In genomic region chr4:57002751-57003150, GRCm38 (mm10) we compare ENCODE assay signal across 24 mouse cellular contexts. TPM values are rescaled to one million over a fixed set of nuclear protein-coding genes. Genes with fewer than 3 reads are reported as not detected.
DNase-seq lines count a peak whose midpoint lies in the region; ATAC-seq lines count a peak whose summit lies in the region.
"Had no signal": no experiment of that assay in that cellular context is flagged by ENCODE, and none has a peak within 500 bp of the region (broad histone marks: within the 10 kb centered on the region; RNA-seq: fewer than 3 reads in every experiment).

No protein-coding gene starts in this region.

- peak; percentile 34 for DNase-seq in forebrain, embryonic 11.5 days (ENCODE audit: low spot score)
- DNase-seq in embryo, embryonic 11 days: peak; percentile 46
- DNase-seq in neural tube, embryonic 11.5 days (ENCODE audit: low spot score): peak; percentile 55
- DNase-seq: adrenal gland, postnatal 14 days; cerebellum, adult 9-10 months; kidney, postnatal 25 days; liver, postnatal 0 days; lung, postnatal 10 days; thymus, adult 2 months had no signal

- no peak for ATAC-seq in forebrain, embryonic 11.5 days (replicated peaks; ENCODE audit: low FRiP score)
- ATAC-seq in forebrain, embryonic 12.5 days (ENCODE audit: low FRiP score): no peak
- ATAC-seq in hindbrain, embryonic 15.5 days (ENCODE audit: low FRiP score, low read depth): peak; percentile 38; the same call in 1 of the 2 replicates
- ATAC-seq in neural tube, embryonic 11.5 days (ENCODE audit: insufficient read depth, low FRiP score, low TSS enrichment): no peak
- no peak for ATAC-seq in megakaryocyte-erythroid progenitor cell, adult 5-6 weeks (replicated peaks; ENCODE audit: low FRiP score, low TSS enrichment, poor library complexity, severe bottlenecking)
- ATAC-seq in cerebellum, adult (ENCODE audit: insufficient number of reproducible peaks, low FRiP score, low TSS enrichment): no peak
- ATAC-seq: CD4-positive, CD25-positive, alpha-beta regulatory T cell, adult 4 months; forebrain, embryonic 16.5 days; intestine, embryonic 16.5 days; liver, postnatal 0 days; midbrain, embryonic 13.5 days had no signal

- 87% methylated on average over 3 of the region's 3 CpGs for WGBS in forebrain, embryonic 11.5 days
- WGBS in forebrain, embryonic 12.5 days: 88% methylated on average over 3 of the region's 3 CpGs
- WGBS in hindbrain, embryonic 15.5 days: 42% methylated on average over 3 of the region's 3 CpGs
- 49% methylated on average over 3 of the region's 3 CpGs for WGBS in neural tube, embryonic 11.5 days

- no peaks in the 10 kb centered on the region for H3K9me3 ChIP-seq in forebrain, embryonic 11.5 days (ENCODE audit: control insufficient read depth, low read length)
- no peaks in the 10 kb centered on the region for H3K9me3 ChIP-seq in forebrain, embryonic 12.5 days
- no peaks in the 10 kb centered on the region for H3K9me3 ChIP-seq in hindbrain, embryonic 15.5 days
- no peaks in the 10 kb centered on the region for H3K9me3 ChIP-seq in neural tube, embryonic 11.5 days (ENCODE audit: control insufficient read depth, low read length)
- H3K9me3 ChIP-seq: embryonic facial prominence, embryonic 15.5 days; midbrain, embryonic 13.5 days had no signal

- no peak overlapping the region for H3K27ac ChIP-seq in forebrain, embryonic 11.5 days (ENCODE audit: low read depth, low read length)
- no peak overlapping the region for H3K27ac ChIP-seq in forebrain, embryonic 12.5 days
- H3K27ac ChIP-seq in hindbrain, embryonic 15.5 days (replicated peaks): 0 out of 2 replicates have a peak overlapping the region, but pooled peaks have one; percentile 21
- H3K27ac ChIP-seq in neural tube, embryonic 11.5 days (ENCODE audit: low read depth, low read length): no peak overlapping the region
- H3K27ac ChIP-seq: embryonic facial prominence, embryonic 15.5 days; layer of hippocampus, adult 2 months; midbrain, embryonic 13.5 days; stomach, postnatal 0 days had no signal

- H3K4me1 ChIP-seq in forebrain, embryonic 11.5 days (replicated peaks; ENCODE audit: control insufficient read depth, insufficient read depth, low read length): no peaks in the 10 kb centered on the region
- H3K4me1 ChIP-seq in forebrain, embryonic 12.5 days: no peaks in the 10 kb centered on the region
- H3K4me1 ChIP-seq in hindbrain, embryonic 15.5 days (replicated peaks): no peaks in the 10 kb centered on the region
- no peaks in the 10 kb centered on the region for H3K4me1 ChIP-seq in neural tube, embryonic 11.5 days (ENCODE audit: control insufficient read depth, insufficient read depth, low read length)
- H3K4me1 ChIP-seq: midbrain, embryonic 13.5 days had no signal

- H3K4me2 ChIP-seq in forebrain, embryonic 11.5 days (ENCODE audit: low read depth, low read length, severe bottlenecking): no peak overlapping the region
- H3K4me2 ChIP-seq in forebrain, embryonic 12.5 days: no peak overlapping the region
- no peak overlapping the region for H3K4me2 ChIP-seq in hindbrain, embryonic 15.5 days
- no peak overlapping the region for H3K4me2 ChIP-seq in neural tube, embryonic 11.5 days (ENCODE audit: low read depth)
- H3K4me2 ChIP-seq: embryonic facial prominence, embryonic 15.5 days; liver, embryonic 11.5 days; midbrain, embryonic 13.5 days had no signal

- H3K4me3 ChIP-seq in forebrain, embryonic 11.5 days (ENCODE audit: low read depth, low read length): no peak overlapping the region
- H3K4me3 ChIP-seq in forebrain, embryonic 12.5 days (replicated peaks): no peak overlapping the region
- no peak overlapping the region for H3K4me3 ChIP-seq in hindbrain, embryonic 15.5 days
- H3K4me3 ChIP-seq in neural tube, embryonic 11.5 days (ENCODE audit: low read depth, low read length): no peak overlapping the region
- H3K4me3 ChIP-seq: embryonic facial prominence, embryonic 15.5 days; layer of hippocampus, adult 2 months; midbrain, embryonic 13.5 days had no signal

- no peak overlapping the region for H3K9ac ChIP-seq in forebrain, embryonic 11.5 days (ENCODE audit: low read length)
- H3K9ac ChIP-seq in forebrain, embryonic 12.5 days: no peak overlapping the region
- no peak overlapping the region for H3K9ac ChIP-seq in hindbrain, embryonic 15.5 days
- H3K9ac ChIP-seq in neural tube, embryonic 11.5 days (ENCODE audit: low read length): no peak overlapping the region
- H3K9ac ChIP-seq: embryonic facial prominence, embryonic 15.5 days; liver, postnatal 0 days; midbrain, embryonic 13.5 days had no signal

- no peaks in the 10 kb centered on the region for H3K36me3 ChIP-seq in forebrain, embryonic 11.5 days (ENCODE audit: control insufficient read depth, insufficient read depth, low read length)
- no peaks in the 10 kb centered on the region for H3K36me3 ChIP-seq in forebrain, embryonic 12.5 days (replicated peaks)
- no peaks in the 10 kb centered on the region for H3K36me3 ChIP-seq in hindbrain, embryonic 15.5 days
- no peaks in the 10 kb centered on the region for H3K36me3 ChIP-seq in neural tube, embryonic 11.5 days (ENCODE audit: control insufficient read depth, insufficient read depth, low read length)
- H3K36me3 ChIP-seq: embryonic facial prominence, embryonic 15.5 days; midbrain, embryonic 13.5 days had no signal

- H3K27me3 ChIP-seq in forebrain, embryonic 11.5 days (ENCODE audit: control insufficient read depth, insufficient read depth, low read length): no peaks in the 10 kb centered on the region
- H3K27me3 ChIP-seq in forebrain, embryonic 12.5 days: no peaks in the 10 kb centered on the region
- H3K27me3 ChIP-seq in hindbrain, embryonic 15.5 days: no peaks in the 10 kb centered on the region
- H3K27me3 ChIP-seq in neural tube, embryonic 11.5 days (ENCODE audit: control insufficient read depth, insufficient read depth, low read length): no peaks in the 10 kb centered on the region
- H3K27me3 ChIP-seq: embryonic facial prominence, embryonic 15.5 days; midbrain, embryonic 13.5 days had no signal

RNA-seq across cellular contexts. Expression of gene Frrs1l, which starts 12.6 kb away (rescaled TPM):
- 5.3 and 5.4 TPM in 2 replicates for polyA plus RNA-seq in forebrain, embryonic 11.5 days (2014; fragmentation: Nextera tagmentation; extraction: Ambion mirVana)
- 9.7 and 10.2 TPM in 2 replicates for polyA plus RNA-seq in forebrain, embryonic 12.5 days (2016; fragmentation: Nextera tagmentation; extraction: Ambion mirVana)
- polyA plus RNA-seq in hindbrain, embryonic 15.5 days (2015; fragmentation: Nextera tagmentation; extraction: Ambion mirVana): 21.1 and 25.7 TPM in 2 replicates
- polyA plus RNA-seq in neural tube, embryonic 11.5 days (2014; fragmentation: Nextera tagmentation; extraction: Ambion mirVana): 6.1 and 7.2 TPM in 2 replicates
- not detected in 2 replicates for total RNA-seq in megakaryocyte-erythroid progenitor cell, adult 5-6 weeks (2014; fragmentation: Nextera tagmentation)
- not detected in 2 replicates for total RNA-seq in megakaryocyte-erythroid progenitor cell, adult 5-6 weeks (2017)
- total RNA-seq: common myeloid progenitor, adult 5-6 weeks; hematopoietic stem cell, adult 5-6 weeks; neutrophil, adult 5-6 weeks had no signal
- polyA plus RNA-seq: CD4-positive, CD25-positive, alpha-beta regulatory T cell, adult 4 months; liver, postnatal 0 days; thymus, adult 2 months had no signal

RNA-seq across cellular contexts. Expression of gene Tmem245, which starts 55.5 kb away (rescaled TPM):
- 9.5 and 12.7 TPM in 2 replicates for polyA plus RNA-seq in forebrain, embryonic 11.5 days (2014; fragmentation: Nextera tagmentation; extraction: Ambion mirVana)
- 12.7 and 12.8 TPM in 2 replicates for polyA plus RNA-seq in forebrain, embryonic 12.5 days (2016; fragmentation: Nextera tagmentation; extraction: Ambion mirVana)
- polyA plus RNA-seq in hindbrain, embryonic 15.5 days (2015; fragmentation: Nextera tagmentation; extraction: Ambion mirVana): 9.4 and 9.9 TPM in 2 replicates
- polyA plus RNA-seq in neural tube, embryonic 11.5 days (2014; fragmentation: Nextera tagmentation; extraction: Ambion mirVana): 7.9 and 9.2 TPM in 2 replicates
- total RNA-seq in megakaryocyte-erythroid progenitor cell, adult 5-6 weeks (2014; fragmentation: Nextera tagmentation): 9.0 and 11.8 TPM in 2 replicates
- 4.7 and 6.1 TPM in 2 replicates for total RNA-seq in megakaryocyte-erythroid progenitor cell, adult 5-6 weeks (2017)
